Mouse (Mus musculus): ENCODE data around the gene A630001G21Rik. TPM values are rescaled to one million over a fixed set of nuclear protein-coding genes. Genes with fewer than 3 reads are reported as not detected.

Gene A630001G21Rik
- total and polyA plus RNA-seq, 3 experiments: 15.4 to 24.0 TPM; not detected in 1

- H3K79me2 ChIP-seq (ENCODE audit: control insufficient read depth, insufficient read depth, low read length, poor library complexity): peaks cover 7% of the 10 kb centered on the region
- no peak overlapping the region for H3K4me3 ChIP-seq (ENCODE audit: control insufficient read depth in 1 of 2, insufficient read depth in 1 of 2, low read depth in 2 of 2, low read length in 2 of 2)
- H3K27ac ChIP-seq (ENCODE audit: control insufficient read depth, low read depth, low read length): no peak overlapping the region
- DNase-seq (ENCODE audit: low read depth, low spot score): no peak
- no peaks in the 10 kb centered on the region for H3K9me3 ChIP-seq (replicated peaks; ENCODE audit: insufficient read depth, low read length)
- H3K4me1 ChIP-seq (ENCODE audit: control insufficient read depth in 1 of 2, insufficient read depth in 2 of 2, low read length in 2 of 2): peaks cover 5 to 16% of the 10 kb centered on the region in 2 experiments; a peak in 3 of 4 replicates
- no peaks in the 10 kb centered on the region for H3K27me3 ChIP-seq (ENCODE audit: control insufficient read depth in 1 of 2, insufficient read depth in 2 of 2, low read length in 2 of 2)
- no peak overlapping the region for H3K9ac ChIP-seq (ENCODE audit: control insufficient read depth, low read depth, low read length, poor library complexity, severe bottlenecking)
- TF ChIP-seq SMC3 (IDR thresholded peaks at IDR 0.05; ENCODE audit: low read depth, low read length): no peak
- TF ChIP-seq ZKSCAN1 (IDR thresholded peaks at IDR 0.05; ENCODE audit: low read depth, low read length): no peak
- TF ChIP-seq MAFK (IDR thresholded peaks at IDR 0.05; ENCODE audit: borderline replicate concordance, low read depth, low read length): no peak
- TF ChIP-seq NRF1 (IDR thresholded peaks at IDR 0.05; ENCODE audit: insufficient read depth, low read depth, low read length, poor library complexity, severe bottlenecking): no peak
- no peak for TF ChIP-seq HCFC1 (IDR thresholded peaks at IDR 0.05; ENCODE audit: low read depth, low read length)
- no peak for TF ChIP-seq GATA1 (IDR thresholded peaks at IDR 0.05; ENCODE audit: low read depth, low read length)
- no peak for TF ChIP-seq USF2 (IDR thresholded peaks at IDR 0.05; ENCODE audit: borderline replicate concordance in 1 of 2, insufficient read depth in 1 of 2, low read depth in 1 of 2, low read length in 2 of 2)
- no peak for TF ChIP-seq MXI1 (IDR thresholded peaks at IDR 0.05; ENCODE audit: low read depth, low read length)
- no peak for TF ChIP-seq ELF1 (IDR thresholded peaks at IDR 0.05; ENCODE audit: low read depth, low read length)
- no peak for TF ChIP-seq ZC3H11A (IDR thresholded peaks at IDR 0.05; ENCODE audit: low read depth, low read length)
- TF ChIP-seq TCF12 (IDR thresholded peaks at IDR 0.05; ENCODE audit: low read depth, low read length): no peak
- TF ChIP-seq EP300 (IDR thresholded peaks at IDR 0.05; ENCODE audit: low read depth in 1 of 2, low read length in 2 of 2): no peak
- TF ChIP-seq SIN3A (IDR thresholded peaks at IDR 0.05; ENCODE audit: low read length): no peak
- TF ChIP-seq JUND (IDR thresholded peaks at IDR 0.05; ENCODE audit: low read depth, low read length): no peak
- peaks cover 0 to 7% of the 10 kb centered on the region in 2 experiments; a peak in 3 of 4 replicates for H3K36me3 ChIP-seq (ENCODE audit: control insufficient read depth in 1 of 2, insufficient read depth in 2 of 2, low read length in 2 of 2)
Observed at GRCm38 (mm10) chr1:85730471-85730870, 48.0 kb downstream of the A630001G21Rik start.

GRCm38 (mm10) chr1:85720220-85720893 is 58.1 kb downstream of the A630001G21Rik start:
- H3K4me1 ChIP-seq (ENCODE audit: control insufficient read depth in 1 of 2, insufficient read depth in 2 of 2, low read length in 2 of 2): no peaks in the 10 kb centered on the region
- H3K9ac ChIP-seq (ENCODE audit: control insufficient read depth, low read depth, low read length, poor library complexity, severe bottlenecking): no peak overlapping the region
- H3K9me3 ChIP-seq (replicated peaks; ENCODE audit: insufficient read depth, low read length): no peaks in the 10 kb centered on the region
- peaks cover 0 to 1% of the 10 kb centered on the region in 2 experiments; a peak in 1 of 4 replicates for H3K36me3 ChIP-seq (ENCODE audit: control insufficient read depth in 1 of 2, insufficient read depth in 2 of 2, low read length in 2 of 2)
- TF ChIP-seq ETS1 (IDR thresholded peaks at IDR 0.05; ENCODE audit: low read depth, low read length) (no peak), POLR2A (IDR thresholded peaks at IDR 0.05; ENCODE audit: control insufficient read depth in 1 of 2, insufficient read depth in 1 of 2, low read depth in 1 of 2, low read length in 2 of 2, poor library complexity in 1 of 2) (no peak), TAL1 (IDR thresholded peaks at IDR 0.05; ENCODE audit: low read length) (no peak), NRF1 (IDR thresholded peaks at IDR 0.05; ENCODE audit: insufficient read depth, low read depth, low read length, poor library complexity, severe bottlenecking) (no peak), MAX (IDR thresholded peaks at IDR 0.05; ENCODE audit: low read length) (no peak), SIN3A (IDR thresholded peaks at IDR 0.05; ENCODE audit: low read length) (no peak), E2F4 (IDR thresholded peaks at IDR 0.05; ENCODE audit: borderline replicate concordance, low read depth, low read length) (no peak), SMC3 (IDR thresholded peaks at IDR 0.05; ENCODE audit: low read depth, low read length) (no peak), ELF1 (IDR thresholded peaks at IDR 0.05; ENCODE audit: low read depth, low read length) (no peak), ZNF384 (IDR thresholded peaks at IDR 0.05; ENCODE audit: low read depth, low read length) (no peak)
- H3K79me2 ChIP-seq (ENCODE audit: control insufficient read depth, insufficient read depth, low read length, poor library complexity): no peaks in the 10 kb centered on the region
- no peaks in the 10 kb centered on the region for H3K27me3 ChIP-seq (ENCODE audit: control insufficient read depth in 1 of 2, insufficient read depth in 2 of 2, low read length in 2 of 2)
- DNase-seq (ENCODE audit: low read depth, low spot score): no peak
- no peak overlapping the region for H3K4me3 ChIP-seq (ENCODE audit: control insufficient read depth in 1 of 2, insufficient read depth in 1 of 2, low read depth in 2 of 2, low read length in 2 of 2)
- no peak overlapping the region for H3K27ac ChIP-seq (ENCODE audit: control insufficient read depth, low read depth, low read length)

All from MEL (cell line).